Mouse (Mus musculus) layer of hippocampus, adult 9-10 months (tissue): ENCODE data around the gene Vmac.

Experiments
- DNase-seq: peaks from one replicate; pipeline ENCODE4 v3.0.0; 2022; ENCODE audit warnings: low spot score

Vmac gene

DNA sequence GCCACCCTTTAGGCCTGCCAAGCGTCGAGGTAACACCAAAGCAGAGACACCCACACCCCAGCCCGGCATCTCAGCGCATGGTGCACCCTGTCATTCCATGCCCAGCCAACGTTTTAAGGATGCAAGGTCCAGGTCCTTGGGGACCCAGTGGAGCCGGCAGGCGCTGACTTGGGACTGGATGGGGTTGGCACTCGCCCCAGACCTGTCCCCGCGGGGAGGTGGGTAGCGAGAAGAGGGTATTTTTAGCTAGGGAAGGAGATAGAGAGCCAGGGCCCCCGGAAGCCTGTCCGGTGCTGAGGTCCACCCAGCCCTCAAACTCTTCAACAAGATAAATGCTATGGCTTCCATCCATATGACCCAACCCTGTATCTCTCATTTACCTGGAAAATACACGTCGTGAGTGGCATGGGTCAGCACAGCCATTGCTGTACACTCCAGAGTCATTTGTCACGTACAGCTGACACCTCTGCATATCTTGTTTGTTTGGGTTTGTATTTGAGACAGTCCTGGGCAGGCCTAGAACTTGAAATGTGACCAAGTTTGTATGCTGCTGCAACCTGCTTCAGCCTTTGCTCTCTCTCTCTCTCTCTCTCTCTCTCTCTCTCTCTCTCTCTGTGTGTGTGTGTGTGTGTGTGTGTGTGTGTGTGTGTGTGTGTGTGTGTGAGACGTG is 22.4 kb upstream of the Vmac start:
- no peak for DNase-seq

DNA sequence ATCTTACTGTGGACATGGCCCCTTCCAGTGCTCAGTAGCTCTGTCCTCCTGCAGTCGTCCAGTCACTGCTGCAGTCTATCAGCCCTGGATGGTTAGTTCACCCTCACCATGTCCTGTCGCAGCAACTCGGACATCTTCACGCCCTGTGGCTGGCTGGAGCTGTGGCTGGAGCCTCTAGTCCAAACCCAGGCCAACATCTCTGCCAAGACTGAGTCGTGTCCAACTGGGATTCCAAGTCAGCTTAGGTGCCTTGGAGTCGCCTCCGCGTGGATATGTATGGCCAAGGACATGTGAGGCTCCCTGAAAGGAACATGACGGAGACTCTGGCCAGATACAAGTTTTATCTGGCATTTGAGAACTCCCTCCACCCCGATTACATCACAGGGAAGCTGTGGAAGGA is 20.4 kb upstream of the Vmac start:
- DNase-seq, result no peak

DNA sequence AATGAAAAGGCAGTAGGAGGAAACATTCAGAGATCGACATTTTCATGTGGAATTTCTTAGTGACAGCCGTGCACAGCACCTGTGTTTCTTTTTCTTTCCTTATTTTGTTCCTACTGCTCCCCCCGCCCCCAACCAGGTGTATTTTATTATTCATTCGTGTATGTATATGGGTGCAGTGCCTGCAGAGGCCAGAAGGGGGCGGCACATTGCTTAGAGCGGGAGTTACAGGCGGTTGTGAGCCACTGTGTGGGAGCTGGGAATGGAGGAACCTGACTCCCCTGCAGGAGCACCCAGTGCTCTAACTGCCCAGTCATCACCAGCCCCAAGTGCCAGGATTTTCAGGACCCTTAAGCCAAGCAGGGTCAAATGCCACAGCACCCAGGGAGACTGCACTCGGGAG is 18.7 kb upstream of the Vmac start:
- no peak for DNase-seq

DNA sequence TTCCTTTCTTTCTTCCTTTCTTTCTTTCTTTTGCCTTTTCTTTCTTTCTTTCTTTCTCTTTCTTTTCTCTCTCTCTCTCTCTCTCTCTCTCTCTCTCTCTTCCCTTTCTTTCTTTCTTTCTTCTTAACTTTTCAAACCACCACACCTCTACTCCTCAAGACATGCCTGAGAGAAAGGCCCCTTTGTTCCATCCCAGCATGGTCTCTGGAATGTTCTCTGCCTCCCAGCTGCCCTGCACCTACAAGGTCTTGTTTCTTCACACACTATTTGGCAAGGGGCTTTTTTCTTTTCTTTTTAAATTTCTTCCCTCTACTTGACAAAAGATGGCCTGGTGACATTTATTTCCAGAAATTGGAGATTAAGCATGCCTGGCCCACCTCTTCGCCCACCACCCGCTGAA is 11.8 kb upstream of the Vmac start:
- no peak for DNase-seq

DNA sequence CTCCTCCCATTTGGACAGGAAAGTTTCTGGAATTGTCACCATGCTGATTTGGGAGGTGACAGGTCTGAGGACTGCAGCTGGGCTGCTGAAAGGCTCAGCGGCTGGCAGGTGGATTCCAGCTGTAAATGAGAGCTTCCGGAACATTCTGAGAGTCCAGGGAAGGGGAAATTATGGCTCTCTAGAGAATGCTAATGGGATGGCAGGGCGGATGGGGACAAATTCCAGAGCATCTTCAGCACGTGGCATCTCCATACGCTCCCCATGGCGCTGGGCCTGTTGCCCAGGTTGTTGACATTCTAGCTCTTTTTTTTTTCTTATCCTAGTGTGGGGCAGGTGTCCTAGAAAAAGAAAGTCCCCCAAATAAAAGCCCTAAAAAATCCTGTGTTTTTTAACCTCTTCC is 11.3 kb upstream of the Vmac start:
- DNase-seq, result no peak

DNA sequence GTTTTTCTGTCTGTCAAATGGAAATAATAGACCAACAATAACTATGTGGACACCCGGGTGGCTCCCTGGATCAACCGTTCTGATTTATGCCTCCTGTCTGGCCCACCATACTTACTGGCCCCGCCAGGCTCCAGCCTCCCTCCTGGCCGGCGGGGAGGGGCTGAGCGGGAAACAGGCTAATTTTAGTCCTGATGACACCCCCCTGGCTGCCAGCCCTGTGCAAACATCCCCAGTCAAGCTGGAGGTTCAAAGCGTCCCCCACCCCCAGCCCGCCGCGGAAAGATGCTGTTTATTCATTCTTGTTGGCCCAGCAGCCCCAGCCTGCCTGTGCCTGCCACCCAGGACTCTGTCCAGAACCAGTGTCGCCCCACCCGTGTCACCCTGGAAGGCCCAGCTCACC is 10.3 kb upstream of the Vmac start:
- DNase-seq, result no peak

DNA sequence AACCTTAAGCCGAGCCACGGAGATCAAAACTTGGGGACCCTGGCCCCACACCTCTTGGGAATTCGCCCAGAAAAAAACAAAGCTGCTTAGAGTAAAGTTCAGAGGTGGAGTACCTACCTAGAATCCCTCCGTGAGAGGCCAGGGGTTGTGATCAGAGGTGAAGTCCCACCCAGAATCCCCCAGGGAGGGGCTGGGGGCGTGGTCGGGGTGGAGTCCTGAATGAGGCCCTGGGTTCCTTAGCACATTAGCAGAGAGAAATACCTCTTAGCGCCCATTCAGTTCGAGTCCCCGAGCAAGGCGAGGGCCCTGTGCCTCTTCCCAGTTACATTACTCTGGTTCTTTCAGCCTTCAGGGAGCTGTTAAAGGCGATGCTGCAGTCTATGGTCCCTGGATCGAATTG is 9.8 kb upstream of the Vmac start:
- no peak for DNase-seq

DNA sequence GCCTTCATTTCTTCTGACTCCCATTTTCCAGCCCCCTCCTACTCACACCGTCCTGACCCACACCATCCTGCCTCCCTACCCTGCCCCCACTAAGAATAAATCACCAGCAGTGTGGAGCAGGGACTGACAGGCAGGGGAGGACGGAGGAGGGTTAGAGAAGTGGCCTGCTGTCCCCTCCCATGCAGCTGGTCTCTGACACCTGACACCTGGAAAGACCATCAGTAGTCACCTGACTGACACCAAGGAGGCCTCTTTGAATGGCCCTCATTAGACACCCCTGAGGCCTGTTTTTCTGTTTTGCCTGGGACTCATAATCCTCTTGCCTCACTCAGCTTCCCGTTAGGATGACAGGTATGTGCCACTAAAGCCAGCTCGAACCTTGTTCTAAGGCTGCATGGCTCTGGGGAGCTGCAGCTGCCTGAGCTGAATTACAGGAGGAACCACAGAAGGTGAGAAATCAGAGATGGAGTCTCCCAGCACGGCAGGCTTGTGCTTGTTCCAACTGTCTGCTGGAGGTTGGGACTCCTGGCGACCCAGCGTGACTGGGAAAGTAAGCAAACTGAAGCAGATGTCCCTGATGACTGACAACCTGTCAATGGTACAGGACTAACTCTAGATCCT is 9.3 kb upstream of the Vmac start:
- DNase-seq, result no peak

DNA sequence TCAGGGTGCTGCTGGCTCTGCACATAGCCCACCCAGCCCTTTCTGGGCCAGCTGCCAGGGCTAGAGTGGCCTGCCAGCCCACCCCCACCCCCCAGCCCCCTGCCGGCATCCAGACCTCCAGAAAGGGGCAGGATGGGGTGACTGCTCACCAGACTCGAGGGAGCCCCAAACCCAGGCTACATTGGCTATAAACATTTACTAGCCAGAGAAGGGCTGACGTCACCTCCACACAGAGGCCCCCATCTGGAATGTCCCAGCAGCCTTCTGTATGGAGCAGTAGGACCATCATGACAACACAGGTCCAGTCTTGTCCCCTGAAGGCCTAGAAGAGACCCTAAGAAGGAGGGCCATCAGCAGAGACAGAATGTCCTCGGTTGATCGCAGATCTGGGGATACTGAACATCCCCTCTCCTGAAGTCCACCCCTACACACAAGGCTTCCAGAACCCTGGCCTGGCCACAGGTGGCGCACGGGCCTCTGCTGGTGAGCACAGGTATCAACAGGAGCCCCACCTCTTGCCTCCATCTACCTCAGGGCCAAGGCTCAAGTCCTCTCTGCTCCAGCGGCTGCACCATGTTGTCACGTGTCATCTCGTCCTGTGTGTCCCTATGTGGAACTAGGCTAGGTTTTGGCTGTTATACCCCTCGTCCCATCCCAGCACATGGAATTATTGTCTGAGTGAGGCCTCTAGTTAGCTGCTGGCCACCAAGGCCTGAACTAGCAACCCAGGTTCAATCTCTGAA is 5.8 kb upstream of the Vmac start:
- DNase-seq, result no peak

DNA sequence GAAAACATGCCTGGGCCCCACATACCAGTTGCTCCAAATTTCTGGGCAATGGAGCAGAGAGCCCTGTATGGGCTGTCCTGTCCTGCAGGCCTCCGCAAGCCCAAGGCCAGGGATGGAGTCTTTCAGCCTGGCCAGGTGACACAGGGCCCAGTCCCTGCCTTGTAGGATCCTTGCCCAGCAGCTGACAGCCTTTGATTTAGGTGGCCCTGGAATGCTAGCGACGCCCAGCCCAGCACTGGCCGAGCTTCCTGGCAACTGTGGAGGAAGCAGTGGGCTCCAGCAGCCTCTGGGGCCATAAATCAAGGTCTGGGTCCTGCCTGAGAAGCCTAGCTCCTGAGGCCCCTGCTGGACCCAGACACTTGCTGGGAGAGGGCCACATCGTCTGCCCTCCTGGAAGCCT is 4.6 kb upstream of the Vmac start:
- DNase-seq, result no peak

DNA sequence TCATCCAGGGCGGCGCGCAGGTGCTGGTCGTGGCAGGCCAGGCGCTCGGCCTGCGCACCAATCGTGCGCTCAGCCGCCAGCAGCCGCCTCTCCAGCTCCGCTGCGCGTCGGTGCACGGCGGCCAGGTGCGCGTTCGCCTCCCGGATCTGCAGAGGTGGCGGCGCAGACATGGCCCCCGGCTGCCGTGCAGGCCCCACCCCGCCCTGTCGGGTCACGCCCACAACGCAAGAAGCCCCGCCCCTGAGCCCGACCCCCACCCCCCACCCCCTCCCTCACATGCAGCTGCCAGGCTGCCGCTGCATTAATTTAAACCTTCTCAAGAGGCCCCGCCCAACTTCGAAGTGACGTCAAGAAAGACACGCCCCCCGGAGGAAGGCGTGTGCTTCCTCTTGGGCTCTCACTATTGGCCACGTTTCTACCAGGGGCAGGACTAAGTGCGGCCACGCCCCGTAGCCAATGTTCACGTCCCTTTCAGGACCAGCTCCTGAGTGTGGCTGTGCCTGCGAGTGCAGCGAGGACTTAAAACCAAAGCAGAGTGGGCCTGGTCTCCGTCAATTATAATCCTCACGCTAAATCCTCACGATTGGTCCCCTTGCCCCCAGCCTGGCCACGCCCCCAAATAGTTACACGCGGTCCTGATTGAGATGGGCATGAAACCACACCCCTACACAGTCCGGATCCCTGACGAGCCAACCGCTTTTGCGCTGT is 1.0 kb downstream of the Vmac start:
- DNase-seq, result peak; percentile 97

DNA sequence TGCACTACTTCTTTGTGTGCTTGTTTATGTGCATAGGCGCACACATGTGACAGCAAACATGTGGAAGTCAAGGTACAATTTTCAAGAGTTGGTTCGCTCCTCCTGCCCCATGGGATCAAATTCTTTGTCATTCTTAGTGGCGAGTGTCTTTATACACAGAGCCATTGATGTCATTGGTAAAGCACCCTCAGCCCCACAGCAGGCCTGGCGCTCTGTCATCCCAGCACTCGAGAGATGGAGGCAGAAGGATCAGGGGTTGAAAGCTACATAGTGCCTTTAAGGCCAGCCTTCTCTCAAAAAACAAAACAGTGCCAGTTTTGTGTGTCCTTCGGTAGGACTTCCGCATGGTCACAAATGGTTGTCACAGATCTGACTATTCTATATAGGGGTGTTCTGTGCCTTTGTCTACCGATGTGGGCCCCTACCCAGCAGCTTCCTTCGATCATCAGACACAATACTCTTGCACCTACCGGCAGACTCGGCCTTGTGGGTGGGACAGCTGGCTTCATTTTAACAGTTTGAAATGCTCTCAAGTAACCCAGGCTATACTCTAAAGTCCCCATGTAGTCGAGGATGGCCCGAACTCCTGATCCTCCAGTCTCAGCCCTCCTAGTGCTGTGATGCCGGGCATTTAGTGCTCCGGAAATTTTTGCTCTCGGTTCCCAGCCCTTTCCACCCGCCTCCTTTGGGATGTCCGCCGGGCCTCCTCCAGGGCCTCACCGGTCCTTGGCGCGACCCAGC is 1.7 kb downstream of the Vmac start:
- DNase-seq, result no peak

DNA sequence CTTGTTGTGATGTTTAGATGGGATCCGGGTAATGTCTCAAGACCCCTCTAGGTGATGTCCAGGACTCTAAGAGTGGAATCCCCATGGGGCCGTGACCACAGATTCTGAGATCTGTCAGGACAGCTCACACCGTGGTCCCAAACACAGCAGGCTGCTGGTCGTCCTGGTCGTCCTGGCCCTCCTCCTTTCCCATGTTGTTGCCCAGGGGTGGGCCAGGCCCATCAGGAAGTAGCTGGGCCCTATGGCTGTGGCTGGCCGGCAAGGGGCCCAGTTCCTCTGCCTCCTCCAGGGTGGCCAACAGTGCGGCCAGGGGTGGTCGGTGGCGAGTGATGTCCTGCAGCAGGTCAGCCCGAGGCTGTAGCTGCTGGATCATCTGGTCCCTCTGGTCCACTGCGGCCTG is 2.5 kb downstream of the Vmac start:
- DNase-seq, result no peak

DNA sequence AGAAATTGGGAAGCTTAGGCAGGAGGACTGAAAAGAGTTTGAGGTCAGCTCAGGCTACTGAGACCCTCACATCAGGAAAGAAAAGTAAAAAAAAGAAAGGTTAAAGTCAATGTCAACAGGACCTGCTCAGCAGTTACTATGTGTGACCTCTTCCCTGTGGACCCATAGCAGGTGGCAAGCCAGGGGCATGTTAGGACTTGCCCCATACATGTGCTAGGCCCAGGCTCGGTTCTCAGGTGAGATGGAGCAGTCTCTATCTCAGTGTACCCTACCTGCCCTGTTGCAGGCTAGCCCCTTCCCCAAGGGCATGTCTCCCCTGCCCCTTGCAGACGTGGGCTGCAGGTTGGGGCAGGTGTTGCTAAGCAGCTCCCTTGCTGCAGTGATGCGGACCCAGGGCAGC is 8.1 kb downstream of the Vmac start:
- DNase-seq, result no peak

DNA sequence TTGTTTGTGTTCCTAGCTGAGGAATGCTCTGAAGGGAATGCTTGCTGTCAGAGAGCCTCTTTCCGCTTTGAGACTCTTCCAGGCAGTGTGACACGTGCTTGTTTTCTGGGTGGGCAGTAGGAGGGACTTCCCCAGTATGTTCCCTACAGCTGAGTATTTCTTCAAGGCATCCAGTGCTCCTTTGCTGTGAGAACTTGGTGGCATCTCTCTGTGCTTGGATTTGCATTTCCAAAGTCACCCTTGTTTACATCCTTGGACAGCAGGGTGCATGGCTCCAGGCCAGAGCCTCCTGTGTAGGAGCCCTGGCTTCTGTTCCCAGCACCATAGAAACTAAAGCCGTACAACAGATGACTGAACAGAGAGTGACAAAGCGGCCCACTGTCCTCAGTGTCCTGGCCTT is 9.1 kb downstream of the Vmac start:
- no peak for DNase-seq

DNA sequence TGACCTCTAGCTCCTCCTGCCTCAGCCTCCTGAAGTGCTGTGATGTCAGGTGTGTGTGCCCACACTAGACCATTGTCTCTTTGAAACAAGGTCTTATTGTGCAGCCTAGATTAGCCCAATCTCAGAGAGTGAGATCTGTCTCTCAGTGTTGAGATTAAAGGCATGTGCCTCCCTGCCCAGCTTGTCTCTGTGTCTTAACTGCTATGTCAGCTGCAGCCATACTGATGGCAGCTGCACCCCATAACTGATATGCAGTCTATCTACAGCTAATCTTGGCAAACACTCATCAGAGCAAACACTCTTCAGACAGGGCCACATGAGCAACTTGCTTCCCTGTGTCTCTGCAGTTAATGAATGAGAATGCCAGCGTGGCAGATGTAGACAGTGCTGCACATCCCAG is 11.3 kb downstream of the Vmac start:
- DNase-seq, result no peak

DNA sequence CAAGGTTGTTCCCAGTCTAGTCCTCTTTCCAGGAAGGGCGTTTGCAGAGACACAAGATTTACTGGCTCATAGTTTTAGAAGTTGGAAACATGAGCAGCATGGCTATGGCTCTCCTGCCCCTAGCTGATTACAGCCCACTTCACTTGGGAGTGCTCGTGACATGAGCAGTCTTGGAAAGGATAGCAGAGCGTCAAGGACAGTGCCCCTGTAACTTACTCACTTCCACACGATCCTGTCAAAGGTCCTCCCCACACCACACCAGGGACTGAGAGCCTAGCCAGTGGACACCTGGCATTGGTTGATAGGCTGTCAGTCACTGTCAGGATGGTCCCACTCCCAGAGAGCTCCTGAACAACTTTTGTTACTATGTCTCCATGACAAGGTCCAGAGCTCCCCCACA is 14.8 kb downstream of the Vmac start:
- no peak for DNase-seq

DNA sequence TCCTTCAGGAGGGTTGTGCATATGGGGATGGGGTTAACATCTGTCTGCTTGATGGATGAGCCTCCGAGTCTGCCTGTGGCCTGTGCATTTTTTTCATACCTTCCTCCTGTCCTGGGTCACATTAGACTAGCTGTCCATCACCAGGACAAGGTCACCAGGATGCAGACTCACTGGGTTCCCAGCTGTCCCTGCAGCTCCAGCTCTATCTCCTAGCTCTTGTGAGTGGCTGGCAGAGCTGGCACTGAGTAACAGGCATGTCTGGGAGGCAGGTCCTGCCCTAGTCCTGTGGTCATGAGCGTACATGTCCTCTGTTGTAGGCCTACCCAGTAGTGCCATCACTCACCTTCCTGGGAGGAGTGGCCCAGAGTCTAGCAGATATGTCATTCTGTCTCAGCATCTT is 17.4 kb downstream of the Vmac start:
- DNase-seq, result no peak

DNA sequence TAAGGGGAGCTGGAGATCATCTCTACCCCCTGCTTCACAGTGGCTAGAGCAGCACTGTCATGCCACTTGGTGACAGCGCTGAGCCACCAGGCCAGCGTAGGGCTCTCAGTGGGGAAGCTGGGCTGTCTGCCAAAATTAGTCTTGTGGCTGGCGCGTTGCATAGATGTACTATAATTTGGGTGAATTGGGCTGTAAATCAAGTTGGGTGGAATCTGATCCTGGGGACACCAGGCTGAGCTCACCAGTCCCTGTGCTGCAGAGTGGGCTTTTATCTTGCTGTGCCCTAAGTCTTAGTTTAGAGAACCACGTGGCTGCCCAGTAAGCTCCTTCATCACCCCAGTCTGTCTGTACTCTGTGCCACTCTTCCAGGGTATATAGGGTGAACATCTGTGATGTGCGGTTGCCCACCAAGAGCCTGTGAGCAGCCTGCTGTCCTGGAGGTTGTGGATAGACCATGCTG is 23.9 kb downstream of the Vmac start:
- peak; percentile 52 for DNase-seq

DNA sequence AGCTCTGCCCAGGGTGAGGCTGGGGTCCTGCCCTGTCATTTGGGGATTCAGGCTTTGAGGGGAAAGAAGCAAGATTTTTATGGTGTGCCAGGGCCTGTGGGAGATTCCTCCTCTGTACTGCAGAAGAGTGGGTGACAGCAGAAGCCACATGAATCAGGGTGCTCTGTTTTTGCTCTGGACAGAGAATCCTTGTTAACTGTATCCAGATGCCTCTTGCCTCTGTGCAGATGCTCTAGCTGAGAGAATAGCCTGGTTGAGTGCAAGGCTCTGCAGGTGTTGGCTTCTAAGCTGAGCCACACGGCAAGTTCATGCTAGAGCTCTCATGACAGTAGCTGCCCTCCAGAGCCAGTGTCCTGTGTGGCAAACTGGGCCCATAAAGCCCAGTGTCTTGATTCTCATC is 24.4 kb downstream of the Vmac start:
- DNase-seq, result no peak

DNA sequence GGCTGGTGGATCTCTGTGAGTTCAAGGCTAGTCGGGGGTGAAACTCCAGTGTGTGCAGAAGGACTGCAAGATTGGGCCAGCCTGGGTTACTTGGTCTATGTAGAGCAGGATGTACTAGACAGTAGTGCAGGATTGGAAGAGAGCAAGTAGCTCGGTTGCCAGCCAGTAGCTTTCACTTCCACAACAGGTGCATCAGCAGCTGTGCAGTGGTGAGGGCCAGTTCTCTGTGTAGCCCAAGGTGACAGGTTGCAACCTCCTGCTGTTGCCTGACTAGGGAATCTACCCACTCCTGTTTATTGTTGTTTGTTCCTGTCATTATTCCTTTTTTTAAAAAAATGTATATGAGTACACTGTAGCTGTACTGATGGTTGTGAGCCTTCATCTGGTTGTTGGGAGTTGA is 29.1 kb downstream of the Vmac start:
- no peak for DNase-seq

DNA sequence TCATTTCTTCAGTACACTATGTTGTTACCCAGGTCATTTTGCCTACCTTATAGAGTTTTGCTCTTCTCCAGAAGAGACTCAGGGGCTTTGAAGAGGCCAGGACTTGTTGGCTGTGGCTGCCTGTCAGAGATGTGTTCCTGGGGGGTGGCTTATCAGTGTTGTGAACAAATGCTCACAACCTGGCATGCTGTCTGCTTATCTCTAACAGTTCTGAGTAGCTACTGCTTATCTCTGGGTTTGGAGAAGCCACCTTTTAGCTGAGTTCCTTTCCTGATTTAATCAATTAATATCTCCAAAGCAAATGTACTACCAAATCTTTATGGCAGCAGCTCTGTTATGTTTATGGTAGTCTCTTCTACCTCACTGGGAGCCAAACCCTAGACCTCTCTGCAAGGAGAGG is 29.8 kb downstream of the Vmac start:
- DNase-seq, result no peak
